Mouse (Mus musculus) splenic B cell, adult 2 months (primary cell): Measurements from ENCODE around the gene Mfsd8.

Experiments used
- DNase-seq: peaks from one replicate; pipeline ENCODE4 v3.0.0-alpha.2; 2011; ENCODE audit warnings: low read depth, low spot score
- H3K27me3 ChIP-seq: 2 replicates; pipeline ENCODE4 v1.6.1; 2012; ENCODE audit warnings: mild to moderate bottlenecking, low read length, moderate library complexity, mixed read lengths; ENCODE audit not compliant: control insufficient read depth, poor library complexity, insufficient read depth, severe bottlenecking
- H3K36me3 ChIP-seq: 2 replicates; pipeline ENCODE4 v1.6.1; 2012; ENCODE audit warnings: mild to moderate bottlenecking, low read length, moderate library complexity, mixed read lengths; ENCODE audit not compliant: control insufficient read depth, poor library complexity, insufficient read depth, severe bottlenecking

Mfsd8 gene

DNA sequence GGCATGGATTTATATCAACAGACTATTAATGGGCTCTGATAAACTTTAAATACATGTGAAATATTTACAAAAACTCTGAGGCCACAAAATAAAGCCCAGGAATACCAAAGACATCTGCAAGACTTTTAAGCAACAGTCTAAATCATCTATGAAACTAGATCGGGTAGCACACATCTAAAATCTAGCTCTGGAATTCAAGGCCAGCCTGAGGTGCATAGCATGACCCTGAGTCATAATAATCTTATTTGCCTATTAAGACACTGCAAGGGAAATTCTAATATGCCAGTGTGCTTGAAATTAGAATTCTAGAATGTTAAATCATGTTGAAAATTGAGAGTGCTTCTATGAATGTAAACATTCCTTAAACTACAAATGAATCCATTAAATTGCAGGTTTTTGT, 48.6 kb downstream of the Mfsd8 start:
- DNase-seq, result no peak
- Histone ChIP-seq H3K36me3 (no peaks in the 10 kb centered on the region), H3K27me3 (no peaks in the 10 kb centered on the region)

DNA sequence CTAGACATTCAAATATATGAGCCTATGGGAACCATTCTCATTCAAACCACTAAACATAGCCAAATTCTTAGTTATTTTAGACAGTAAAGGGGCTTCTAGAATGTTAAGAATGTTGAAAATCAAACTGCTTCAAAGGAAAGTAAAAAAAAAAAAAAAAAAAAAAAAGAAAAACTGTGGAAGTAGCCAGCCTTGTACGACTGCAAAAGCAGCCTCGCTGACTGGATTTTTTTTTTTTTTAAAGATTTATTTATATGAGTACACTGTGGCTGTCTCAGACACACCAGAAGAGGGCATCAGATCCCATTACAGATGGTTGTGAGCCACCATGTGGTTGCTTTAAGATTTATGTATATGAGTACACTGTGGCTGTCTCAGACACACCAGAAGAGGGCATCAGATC, 52.9 kb downstream of the Mfsd8 start:
- no peaks in the 10 kb centered on the region for H3K27me3 ChIP-seq
- H3K36me3 ChIP-seq, result no peaks in the 10 kb centered on the region; the same call in 1 of the 2 replicates
- no peak for DNase-seq
